Mouse (Mus musculus): Measurements from ENCODE around the gene Hoxa9.

DNA sequence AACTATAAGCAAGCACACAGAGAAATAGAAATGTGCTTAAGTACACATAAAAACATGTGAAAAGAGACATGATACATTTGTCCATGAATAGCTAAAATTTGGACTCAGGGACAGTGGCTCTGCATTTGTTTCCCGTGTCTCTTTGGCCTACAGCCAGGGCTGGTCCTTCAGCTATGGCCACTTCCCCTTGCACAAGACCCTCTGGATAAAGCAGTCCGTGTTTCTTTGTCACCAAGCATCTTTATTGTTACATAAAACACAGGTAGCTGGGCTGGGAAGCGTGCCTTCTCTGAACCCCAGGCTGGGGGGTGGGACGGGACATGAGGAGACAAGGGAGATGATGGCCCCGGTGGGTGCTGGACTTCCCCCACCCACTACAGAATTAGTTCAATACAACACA is 16.6 kb downstream of the Hoxa9 start:
- TF ChIP-seq CTCF (IDR thresholded peaks at IDR 0.05) (no peak), EP300 (IDR thresholded peaks at IDR 0.05; ENCODE audit: insufficient read depth, low read depth, low read length) (no peak)

All from heart, adult 2 months (tissue).